Mouse (Mus musculus): Measurements from ENCODE around the gene E130116L18Rik. TPM values are rescaled to one million over a fixed set of nuclear protein-coding genes. Genes with fewer than 3 reads are reported as not detected.

Gene E130116L18Rik
- total and polyA plus RNA-seq, 3 experiments: not detected

DNA sequence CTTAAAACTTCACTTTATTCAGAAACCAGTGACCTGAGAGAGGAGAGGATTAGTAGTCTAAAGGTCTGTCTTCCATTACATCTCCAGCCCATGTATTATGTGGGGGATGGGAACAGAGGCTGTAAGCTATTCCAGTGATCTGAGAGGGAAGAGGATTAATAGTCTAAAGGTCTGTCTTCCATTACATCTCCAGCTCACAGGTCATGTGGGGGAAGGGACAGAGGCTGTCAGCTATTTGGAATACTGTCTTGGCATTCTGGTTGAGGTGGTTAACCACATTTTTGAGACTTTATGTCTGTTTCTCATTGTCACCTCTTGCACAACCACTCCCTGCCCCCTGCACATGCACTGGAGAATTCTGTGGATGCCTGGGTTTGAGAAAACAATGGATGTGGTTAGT is 35.2 kb downstream of the E130116L18Rik start:
- no peak overlapping the region for H3K4me2 ChIP-seq (ENCODE audit: insufficient read depth, low read depth, poor library complexity, severe bottlenecking)
- no peak overlapping the region for H3K27ac ChIP-seq (ENCODE audit: insufficient read depth, low read depth)
- no peaks in the 10 kb centered on the region for H3K79me2 ChIP-seq (replicated peaks; ENCODE audit: control insufficient read depth, extremely low read depth, insufficient read depth, poor library complexity, severe bottlenecking)
- dilution Hi-C loops (cut with MboI; ENCODE audit: extremely low pct_ligation_motif_present, extremely low pct_unique_long_range_greater_than_20kb, low sequenced_read_pairs) (no loop called here), in situ Hi-C loops (cut with MboI; ENCODE audit: low pct_ligation_motif_present, low pct_unique_long_range_greater_than_20kb, low sequenced_read_pairs) (loop anchor here (10.0 kb wide), 2 partner anchors 557 to 637 kb away; no protein-coding TSS in a partner anchor)
- peaks cover 9 to 31% of the 10 kb centered on the region in 2 experiments; a peak in 3 of 4 replicates for H3K4me1 ChIP-seq (ENCODE audit: control insufficient read depth in 1 of 2, insufficient read depth in 2 of 2)
- TF ChIP-seq NRF1 (IDR thresholded peaks at IDR 0.05; ENCODE audit: low read depth, low read length): no peak
- H3K27me3 ChIP-seq (replicated peaks): no peaks in the 10 kb centered on the region
- H3K4me3 ChIP-seq (replicated peaks in 1 of 3; ENCODE audit: low read depth in 2 of 3, low read length in 2 of 3, poor library complexity in 1 of 3): no peak overlapping the region
- DNase-seq (ENCODE audit: extremely low read depth): no peak
- no peaks in the 10 kb centered on the region for H3K36me3 ChIP-seq (replicated peaks in 1 of 2; ENCODE audit: control insufficient read depth in 1 of 2, insufficient read depth in 1 of 2, low read length in 1 of 2)
- H3K9me3 ChIP-seq (replicated peaks; ENCODE audit: low read length): no peaks in the 10 kb centered on the region
- no peak overlapping the region for H3K9ac ChIP-seq (ENCODE audit: insufficient read depth, low read depth)

DNA sequence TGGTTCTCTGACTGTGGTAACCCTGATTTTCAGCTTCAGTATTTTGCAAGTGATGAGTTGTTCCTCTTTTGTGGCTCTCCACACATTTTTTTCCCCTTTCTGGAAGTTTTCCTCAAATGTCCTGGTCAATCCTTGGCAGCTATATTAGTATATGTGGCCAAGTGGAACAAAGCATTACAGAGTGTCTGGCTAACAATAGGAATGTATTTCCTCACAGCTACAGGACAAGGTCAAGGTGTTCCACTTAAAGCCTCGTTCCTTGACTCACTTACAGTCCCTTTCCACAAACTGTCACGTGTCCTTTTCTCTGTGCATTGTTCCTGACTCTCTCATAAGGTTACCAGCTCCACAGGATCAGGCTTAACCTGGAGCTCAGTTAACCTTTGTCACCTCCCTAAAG is 38.4 kb downstream of the E130116L18Rik start:
- in situ Hi-C loops (cut with MboI; ENCODE audit: low pct_ligation_motif_present, low pct_unique_long_range_greater_than_20kb, low sequenced_read_pairs): loop anchor here (10.0 kb wide), 2 partner anchors 560 to 640 kb away; no protein-coding TSS in a partner anchor

DNA sequence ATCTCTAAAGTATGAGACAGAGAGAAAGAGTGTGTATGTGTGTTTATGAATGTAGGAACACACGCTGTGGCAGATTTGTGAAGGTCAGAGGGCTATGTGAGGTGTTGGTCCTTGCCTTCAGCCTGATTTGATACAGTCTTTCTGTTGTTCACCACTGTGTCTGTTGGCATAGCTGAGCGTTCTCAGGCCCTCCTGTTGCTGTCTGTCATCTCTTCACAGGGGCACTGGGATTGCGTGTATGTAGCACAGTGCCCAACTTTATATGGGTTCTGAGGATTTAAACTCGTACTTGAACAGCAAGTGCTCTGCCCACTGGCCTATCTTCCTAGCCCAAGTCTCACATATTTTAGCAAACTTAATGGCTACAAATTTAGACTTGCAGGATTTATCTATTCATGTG is 39.4 kb downstream of the E130116L18Rik start:
- no peak overlapping the region for H3K4me3 ChIP-seq (replicated peaks in 1 of 3; ENCODE audit: low read depth in 2 of 3, low read length in 2 of 3, poor library complexity in 1 of 3)
- no peak overlapping the region for H3K4me2 ChIP-seq (ENCODE audit: insufficient read depth, low read depth, poor library complexity, severe bottlenecking)
- H3K4me1 ChIP-seq (ENCODE audit: control insufficient read depth in 1 of 2, insufficient read depth in 2 of 2): peaks cover 7 to 31% of the 10 kb centered on the region in 2 experiments; a peak in 3 of 4 replicates
- dilution Hi-C loops (cut with MboI; ENCODE audit: extremely low pct_ligation_motif_present, extremely low pct_unique_long_range_greater_than_20kb, low sequenced_read_pairs): no loop called here
- H3K9ac ChIP-seq (ENCODE audit: insufficient read depth, low read depth): no peak overlapping the region
- no peak overlapping the region for H3K27ac ChIP-seq (ENCODE audit: insufficient read depth, low read depth)
- H3K79me2 ChIP-seq (replicated peaks; ENCODE audit: control insufficient read depth, extremely low read depth, insufficient read depth, poor library complexity, severe bottlenecking): no peaks in the 10 kb centered on the region
- in situ Hi-C loops (cut with MboI; ENCODE audit: low pct_ligation_motif_present, low pct_unique_long_range_greater_than_20kb, low sequenced_read_pairs): loop anchor here (10.0 kb wide), 2 partner anchors 561 to 641 kb away; no protein-coding TSS in a partner anchor
- DNase-seq (ENCODE audit: extremely low read depth): no peak
- TF ChIP-seq MAFK (IDR thresholded peaks at IDR 0.05; ENCODE audit: insufficient replicate concordance, low read length): no peak
- no peak for TF ChIP-seq CHD2 (IDR thresholded peaks at IDR 0.05; ENCODE audit: low read length)
- TF ChIP-seq ZNF384 (IDR thresholded peaks at IDR 0.05; ENCODE audit: low read depth, low read length): no peak
- no peak for TF ChIP-seq RAD21 (IDR thresholded peaks at IDR 0.05; ENCODE audit: low read depth, low read length)
- no peaks in the 10 kb centered on the region for H3K27me3 ChIP-seq (replicated peaks)
- no peaks in the 10 kb centered on the region for H3K36me3 ChIP-seq (replicated peaks in 1 of 2; ENCODE audit: control insufficient read depth in 1 of 2, insufficient read depth in 1 of 2, low read length in 1 of 2)
- no peaks in the 10 kb centered on the region for H3K9me3 ChIP-seq (replicated peaks; ENCODE audit: low read length)

More for the DNA sequence above, 38.4 kb downstream of the E130116L18Rik start:
- Histone ChIP-seq H3K9me3 (replicated peaks; ENCODE audit: low read length) (no peaks in the 10 kb centered on the region), H3K36me3 (replicated peaks in 1 of 2; ENCODE audit: control insufficient read depth in 1 of 2, insufficient read depth in 1 of 2, low read length in 1 of 2) (no peaks in the 10 kb centered on the region), H3K9ac (ENCODE audit: insufficient read depth, low read depth) (no peak overlapping the region), H3K79me2 (replicated peaks; ENCODE audit: control insufficient read depth, extremely low read depth, insufficient read depth, poor library complexity, severe bottlenecking) (no peaks in the 10 kb centered on the region), H3K4me2 (ENCODE audit: insufficient read depth, low read depth, poor library complexity, severe bottlenecking) (no peak overlapping the region), H3K27ac (ENCODE audit: insufficient read depth, low read depth) (no peak overlapping the region), H3K4me1 (ENCODE audit: control insufficient read depth in 1 of 2, insufficient read depth in 2 of 2) (peaks cover 7 to 34% of the 10 kb centered on the region in 2 experiments; a peak in 3 of 4 replicates), H3K27me3 (replicated peaks) (no peaks in the 10 kb centered on the region), H3K4me3 (replicated peaks in 1 of 3; ENCODE audit: low read depth in 2 of 3, low read length in 2 of 3, poor library complexity in 1 of 3) (no peak overlapping the region)
- TF ChIP-seq SIN3A (IDR thresholded peaks at IDR 0.05; ENCODE audit: low read length) (no peak), CHD2 (IDR thresholded peaks at IDR 0.05; ENCODE audit: low read length) (no peak), SMC3 (IDR thresholded peaks at IDR 0.05; ENCODE audit: low read depth, low read length) (no peak), TCF12 (IDR thresholded peaks at IDR 0.05; ENCODE audit: low read depth, low read length) (no peak), ETS1 (conservative IDR thresholded peaks at IDR 0.05; ENCODE audit: low read depth, low read length) (no peak), E2F4 (IDR thresholded peaks at IDR 0.05; ENCODE audit: insufficient replicate concordance, low read depth, low read length) (no peak), CHD1 (IDR thresholded peaks at IDR 0.05; ENCODE audit: low read depth, low read length) (no peak), USF2 (conservative IDR thresholded peaks at IDR 0.05; ENCODE audit: low read depth, low read length) (no peak), USF1 (IDR thresholded peaks at IDR 0.05; ENCODE audit: low read depth, low read length) (no peak), RCOR1 (conservative IDR thresholded peaks at IDR 0.05; ENCODE audit: low read depth, low read length) (no peak)
- no peak for DNase-seq (ENCODE audit: extremely low read depth)
- dilution Hi-C loops (cut with MboI; ENCODE audit: extremely low pct_ligation_motif_present, extremely low pct_unique_long_range_greater_than_20kb, low sequenced_read_pairs): no loop called here

Data from CH12.LX (cell line).